Mouse (Mus musculus): ENCODE results near the gene 1700013F07Rik. TPM values are rescaled to one million over a fixed set of nuclear protein-coding genes. Genes with fewer than 3 reads are reported as not detected.
A peak's percentile ranks its signal among the peaks of the same experiment; 100 is the strongest.
"Not testable (repeated sequence)": the region's sequence is repeated elsewhere in the genome, so short reads cannot be mapped to it uniquely, and the experiment has no call there.

Gene 1700013F07Rik
- polyA plus RNA-seq, 2 experiments: not detected

GRCm38 (mm10) chr3:108497602-108498001, 36.3 kb upstream of the 1700013F07Rik start:
- Histone ChIP-seq H3K4me3 (ENCODE audit: insufficient read depth in 1 of 2, low read depth in 2 of 2, low read length in 2 of 2) (no peak overlapping the region), H3K4me2 (ENCODE audit: low read depth) (no peak overlapping the region), H3K4me1 (replicated peaks; ENCODE audit: control insufficient read depth in 2 of 2, insufficient read depth in 2 of 2, low read length in 1 of 2) (no peaks in the 10 kb centered on the region), H3K36me3 (replicated peaks; ENCODE audit: control insufficient read depth, insufficient read depth, low read depth) (no peaks in the 10 kb centered on the region), H3K27ac (no peak overlapping the region), H3K27me3 (ENCODE audit: control insufficient read depth, insufficient read depth, low read length) (no peaks in the 10 kb centered on the region), H3K9me3 (ENCODE audit: control insufficient read depth, low read length) (no peaks in the 10 kb centered on the region), H3K9ac (replicated peaks) (no peak overlapping the region)
- TF ChIP-seq CTCF (IDR thresholded peaks at IDR 0.05; ENCODE audit: low read depth): no peak
- TF ChIP-seq EP300 (IDR thresholded peaks at IDR 0.05; ENCODE audit: low read depth): no peak
- no peak for DNase-seq (ENCODE audit: low read depth in 3 of 3, low spot score in 3 of 3)
- 34% methylated on average over 9 of the region's 9 CpGs for WGBS (ENCODE audit: insufficient replicate concordance)
- ATAC-seq (ENCODE audit: insufficient read depth): no peak

- no peak overlapping the region for H3K9ac ChIP-seq (replicated peaks)
- no peak for DNase-seq (ENCODE audit: low read depth in 3 of 3, low spot score in 3 of 3)
- H3K9me3 ChIP-seq (ENCODE audit: control insufficient read depth, low read length): no peaks in the 10 kb centered on the region
- H3K36me3 ChIP-seq (replicated peaks; ENCODE audit: control insufficient read depth, insufficient read depth, low read depth): no peaks in the 10 kb centered on the region
- no peak for TF ChIP-seq CTCF (IDR thresholded peaks at IDR 0.05; ENCODE audit: low read depth)
- no peak for TF ChIP-seq EP300 (IDR thresholded peaks at IDR 0.05; ENCODE audit: low read depth)
- ATAC-seq (ENCODE audit: insufficient read depth): no peak
- H3K4me3 ChIP-seq (ENCODE audit: insufficient read depth in 1 of 2, low read depth in 2 of 2, low read length in 2 of 2): no peak overlapping the region
- H3K27ac ChIP-seq: no peak overlapping the region
- no peak overlapping the region for H3K4me2 ChIP-seq (ENCODE audit: low read depth)
- no peaks in the 10 kb centered on the region for H3K4me1 ChIP-seq (replicated peaks; ENCODE audit: control insufficient read depth in 2 of 2, insufficient read depth in 2 of 2, low read length in 1 of 2)
- 61% methylated on average over 8 of the region's 8 CpGs for WGBS (ENCODE audit: insufficient replicate concordance)
- no peaks in the 10 kb centered on the region for H3K27me3 ChIP-seq (ENCODE audit: control insufficient read depth, insufficient read depth, low read length)
Observed at GRCm38 (mm10) chr3:108499826-108500225, 34.1 kb upstream of the 1700013F07Rik start.

- not testable (repeated sequence) for DNase-seq (ENCODE audit: low read depth in 3 of 3, low spot score in 3 of 3); H3K4me2 ChIP-seq (ENCODE audit: low read depth); H3K9me3 ChIP-seq (ENCODE audit: control insufficient read depth, low read length); H3K4me1 ChIP-seq (replicated peaks; ENCODE audit: control insufficient read depth in 2 of 2, insufficient read depth in 2 of 2, low read length in 1 of 2); H3K27me3 ChIP-seq (ENCODE audit: control insufficient read depth, insufficient read depth, low read length); H3K9ac ChIP-seq (replicated peaks); H3K36me3 ChIP-seq (replicated peaks; ENCODE audit: control insufficient read depth, insufficient read depth, low read depth); H3K4me3 ChIP-seq (ENCODE audit: insufficient read depth in 1 of 2, low read depth in 2 of 2, low read length in 2 of 2); ATAC-seq (ENCODE audit: insufficient read depth); H3K27ac ChIP-seq
- 65% methylated on average over 3 of the region's 3 CpGs for WGBS (ENCODE audit: insufficient replicate concordance)
Observed at GRCm38 (mm10) chr3:108501411-108501810, 32.5 kb upstream of the 1700013F07Rik start.

DNA sequence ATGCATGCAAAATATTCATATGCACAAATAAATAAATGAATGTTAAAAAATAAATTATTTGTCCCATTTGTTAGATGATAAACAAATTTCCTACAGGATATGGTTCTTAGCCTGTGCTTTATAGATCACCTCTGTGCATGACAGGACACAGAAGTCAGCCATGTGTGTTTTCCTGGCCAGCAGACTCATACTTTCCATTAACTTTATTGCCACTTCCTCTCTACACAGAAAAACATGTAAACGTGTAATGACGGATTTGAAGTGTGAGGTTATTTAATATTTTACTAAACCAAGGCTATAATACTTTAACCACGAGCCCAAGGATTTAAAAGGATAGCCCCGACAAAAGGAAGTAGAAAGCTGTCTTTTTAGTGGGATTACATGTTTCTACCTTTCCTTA, 30.0 kb upstream of the 1700013F07Rik start:
- H3K9ac ChIP-seq (replicated peaks): no peak overlapping the region
- no peaks in the 10 kb centered on the region for H3K27me3 ChIP-seq (ENCODE audit: control insufficient read depth, insufficient read depth, low read length)
- H3K36me3 ChIP-seq (replicated peaks; ENCODE audit: control insufficient read depth, insufficient read depth, low read depth): no peaks in the 10 kb centered on the region
- H3K9me3 ChIP-seq (ENCODE audit: control insufficient read depth, low read length): no peaks in the 10 kb centered on the region
- 0 out of 4 replicates have a peak, but pooled peaks cover 0 to 2% of the 10 kb centered on the region in 2 experiments for H3K4me1 ChIP-seq (replicated peaks; ENCODE audit: control insufficient read depth in 2 of 2, insufficient read depth in 2 of 2, low read length in 1 of 2)
- no peak for DNase-seq (ENCODE audit: low read depth in 3 of 3, low spot score in 3 of 3)
- WGBS (ENCODE audit: insufficient replicate concordance): 54% methylated on average over 4 of the region's 4 CpGs
- no peak overlapping the region for H3K4me3 ChIP-seq (ENCODE audit: insufficient read depth in 1 of 2, low read depth in 2 of 2, low read length in 2 of 2)
- TF ChIP-seq EP300 (IDR thresholded peaks at IDR 0.05; ENCODE audit: low read depth): no peak
- no peak for TF ChIP-seq CTCF (IDR thresholded peaks at IDR 0.05; ENCODE audit: low read depth)
- no peak for ATAC-seq (ENCODE audit: insufficient read depth)
- no peak overlapping the region for H3K27ac ChIP-seq
- H3K4me2 ChIP-seq (ENCODE audit: low read depth): no peak overlapping the region

DNA sequence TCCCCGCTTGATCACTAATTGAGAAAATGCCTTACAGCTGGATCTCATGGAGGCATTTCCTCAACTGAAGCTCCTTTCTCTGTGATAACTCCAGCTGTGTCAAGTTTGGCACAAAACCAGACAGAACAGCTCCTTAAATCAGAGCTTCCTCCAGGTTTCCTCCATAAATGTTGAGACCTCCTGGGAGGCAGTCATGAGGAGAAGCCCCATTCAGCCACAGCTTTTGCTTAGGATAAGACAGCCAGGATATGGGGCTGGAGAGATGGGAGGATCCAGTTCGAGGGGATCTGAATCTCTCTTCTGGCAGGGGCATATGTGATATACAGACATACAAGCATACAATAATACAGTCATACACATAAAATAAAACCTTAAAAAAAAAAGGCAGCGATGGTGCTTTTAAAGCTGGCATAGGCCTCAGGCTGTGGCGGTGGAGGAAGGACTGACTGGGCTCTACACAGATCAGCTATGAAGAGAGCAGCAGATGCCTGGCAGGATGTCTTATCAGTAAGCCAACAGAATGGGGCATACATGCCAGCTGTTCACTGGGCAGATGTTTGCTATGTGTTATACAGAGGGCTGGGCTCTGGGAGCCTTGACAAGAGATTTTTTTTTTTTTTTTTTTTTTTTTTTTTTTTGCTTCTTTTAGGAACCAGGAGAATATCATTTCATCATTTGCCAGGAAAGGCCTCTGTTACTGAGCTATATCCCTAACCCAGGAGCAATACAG, 25.0 kb upstream of the 1700013F07Rik start:
- Histone ChIP-seq H3K9ac (replicated peaks) (no peak overlapping the region), H3K9me3 (ENCODE audit: control insufficient read depth, low read length) (no peaks in the 10 kb centered on the region), H3K4me3 (ENCODE audit: insufficient read depth in 1 of 2, low read depth in 2 of 2, low read length in 2 of 2) (no peak overlapping the region), H3K4me2 (ENCODE audit: low read depth) (no peak overlapping the region), H3K4me1 (replicated peaks; ENCODE audit: control insufficient read depth in 2 of 2, insufficient read depth in 2 of 2, low read length in 1 of 2) (0 out of 4 replicates have a peak, but pooled peaks cover 0 to 2% of the 10 kb centered on the region in 2 experiments), H3K27ac (no peak overlapping the region), H3K36me3 (replicated peaks; ENCODE audit: control insufficient read depth, insufficient read depth, low read depth) (no peaks in the 10 kb centered on the region), H3K27me3 (ENCODE audit: control insufficient read depth, insufficient read depth, low read length) (no peaks in the 10 kb centered on the region)
- WGBS (ENCODE audit: insufficient replicate concordance): 56% methylated on average over 4 of the region's 4 CpGs
- TF ChIP-seq EP300 (IDR thresholded peaks at IDR 0.05; ENCODE audit: low read depth) (peak; percentile 63), CTCF (IDR thresholded peaks at IDR 0.05; ENCODE audit: low read depth) (no peak)
- peak; percentile 16 to 39 (median 22) for DNase-seq (ENCODE audit: low read depth in 3 of 3, low spot score in 3 of 3)
- peak; percentile 83 for ATAC-seq (ENCODE audit: insufficient read depth)

All from liver, embryonic 14.5 days (tissue).